Mouse (Mus musculus) layer of hippocampus, adult 11-12 months (tissue): ENCODE measurements around the gene Dennd2c.
"Not testable (repeated sequence)": the region's sequence is repeated elsewhere in the genome, so short reads cannot be mapped to it uniquely, and the experiment has no call there.

ENCODE experiments used
- DNase-seq: peaks from one replicate; pipeline ENCODE4 v3.0.0; 2022; ENCODE audit warnings: low spot score

Gene Dennd2c

DNA sequence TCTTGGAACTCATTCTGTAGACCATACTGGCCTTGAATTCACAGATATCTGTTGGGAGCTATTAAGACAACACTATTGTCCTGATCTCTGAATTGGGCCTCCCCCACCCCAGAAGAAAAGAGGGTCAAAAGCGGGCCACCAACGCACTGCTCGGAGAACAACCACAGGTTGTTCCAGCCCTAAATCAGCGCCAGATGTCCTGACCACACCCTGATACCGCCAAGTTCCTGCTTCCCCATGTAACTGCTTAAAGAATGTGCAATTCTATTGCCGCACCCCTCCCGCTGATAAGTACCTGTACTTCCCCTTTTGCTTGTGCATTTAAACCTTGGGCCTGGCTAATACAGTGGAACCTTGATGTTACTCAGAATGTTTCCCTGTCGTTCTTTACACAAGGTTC lies 113.0 kb downstream of the Dennd2c start:
- not testable (repeated sequence) for DNase-seq
